Comparison of ENCODE assay signal across 8 mouse cellular contexts in genomic region chr3:153723467-153724079, GRCm38 (mm10). TPM values are rescaled to one million over a fixed set of nuclear protein-coding genes. Genes with fewer than 3 reads are reported as not detected.
DNase-seq lines count a peak whose midpoint lies in the region; ATAC-seq and TF ChIP-seq lines count a peak whose summit lies in the region.

No protein-coding gene starts in this region.

- no peaks in the 10 kb centered on the region for H3K9me3 ChIP-seq in erythroblast, embryonic 14.5 days (ENCODE audit: control insufficient read depth, low read length)
- H3K9me3 ChIP-seq in heart, embryonic 16.5 days (replicated peaks; ENCODE audit: control insufficient read depth, low read length), result no peaks in the 10 kb centered on the region
- no peaks in the 10 kb centered on the region for H3K9me3 ChIP-seq in liver, embryonic 15.5 days (replicated peaks)

- WGBS in heart, embryonic 16.5 days, result 74% methylated on average over 9 of the region's 9 CpGs
- 49% methylated on average over 9 of the region's 9 CpGs for WGBS in liver, embryonic 15.5 days (ENCODE audit: insufficient replicate concordance)
- WGBS in thymus, adult 2 months, result 64% methylated on average over 9 of the region's 9 CpGs

- H3K4me2 ChIP-seq in heart, embryonic 16.5 days (ENCODE audit: low read depth, low read length), result peak overlapping the region; percentile 98
- H3K4me2 ChIP-seq in liver, embryonic 15.5 days, result peak overlapping the region; percentile 90

- no peak overlapping the region for H3K27ac ChIP-seq in heart, embryonic 16.5 days (ENCODE audit: low read length)
- peak overlapping the region; percentile 83 for H3K27ac ChIP-seq in liver, embryonic 15.5 days (replicated peaks)
- no peak overlapping the region for H3K27ac ChIP-seq in thymus, adult 2 months (ENCODE audit: control insufficient read depth, insufficient read depth, low read length)

- no peak overlapping the region; the same call in 1 of the 2 replicates for H3K9ac ChIP-seq in heart, embryonic 16.5 days (ENCODE audit: low read length)
- H3K9ac ChIP-seq in liver, embryonic 15.5 days, result peak overlapping the region; percentile 96

- no peak for ATAC-seq in erythroblast, adult 5-6 weeks (replicated peaks; ENCODE audit: low FRiP score, poor library complexity, severe bottlenecking)
- no peak for ATAC-seq in heart, embryonic 16.5 days (replicated peaks; ENCODE audit: extremely low read depth, insufficient read depth, low FRiP score)
- no peak for ATAC-seq in liver, embryonic 15.5 days (ENCODE audit: insufficient read depth)

- peaks cover 7% of the 10 kb centered on the region; the same call in 1 of the 2 replicates for H3K27me3 ChIP-seq in erythroblast, embryonic 14.5 days (ENCODE audit: control insufficient read depth)
- H3K27me3 ChIP-seq in heart, embryonic 16.5 days (ENCODE audit: control insufficient read depth, insufficient read depth, low read length), result peaks cover 13% of the 10 kb centered on the region
- peaks cover 12% of the 10 kb centered on the region for H3K27me3 ChIP-seq in liver, embryonic 15.5 days
- H3K27me3 ChIP-seq in thymus, adult 2 months (ENCODE audit: control insufficient read depth, insufficient read depth, low read length), result no peaks in the 10 kb centered on the region; the same call in 1 of the 2 replicates

- peak; percentile 44 for DNase-seq in CD4-positive, CD25-positive, alpha-beta regulatory T cell, adult 2 months (ENCODE audit: low read depth, low spot score)
- DNase-seq in left cerebral cortex, adult 9 months (ENCODE audit: low spot score in 2 of 2), result no peak
- DNase-seq in gastrocnemius, postnatal 25 days, result no peak
- no peak for DNase-seq in thymus, adult 2 months

- peak overlapping the region; percentile 84 for H3K4me3 ChIP-seq in erythroblast, embryonic 14.5 days (replicated peaks)
- peak overlapping the region; percentile 82 for H3K4me3 ChIP-seq in heart, embryonic 16.5 days (ENCODE audit: low read length)
- peak overlapping the region; percentile 94 for H3K4me3 ChIP-seq in liver, embryonic 15.5 days (replicated peaks)
- no peak overlapping the region for H3K4me3 ChIP-seq in thymus, adult 2 months (ENCODE audit: control insufficient read depth, insufficient read depth, low read length)

- no peak for TF ChIP-seq POLR2A in thymus, adult 2 months (IDR thresholded peaks at IDR 0.05; ENCODE audit: control insufficient read depth, extremely low read depth, insufficient read depth, low read length, poor library complexity)

- H3K4me1 ChIP-seq in erythroblast, embryonic 14.5 days (ENCODE audit: control insufficient read depth), result peaks cover 75% of the 10 kb centered on the region
- peaks cover 20% of the 10 kb centered on the region for H3K4me1 ChIP-seq in heart, embryonic 16.5 days (ENCODE audit: control insufficient read depth, insufficient read depth, low read length)
- H3K4me1 ChIP-seq in liver, embryonic 15.5 days (replicated peaks), result peaks cover 73% of the 10 kb centered on the region
- peaks cover 33% of the 10 kb centered on the region for H3K4me1 ChIP-seq in thymus, adult 2 months (replicated peaks; ENCODE audit: control insufficient read depth, insufficient read depth, low read length)

- no peak for TF ChIP-seq CTCF in thymus, adult 2 months (IDR thresholded peaks at IDR 0.05; ENCODE audit: borderline replicate concordance, control insufficient read depth, extremely low read depth, insufficient read depth, low read length, poor library complexity)

- peaks cover 18% of the 10 kb centered on the region for H3K36me3 ChIP-seq in erythroblast, embryonic 14.5 days (ENCODE audit: control insufficient read depth)
- H3K36me3 ChIP-seq in heart, embryonic 16.5 days (ENCODE audit: control insufficient read depth, insufficient read depth), result no peaks in the 10 kb centered on the region
- no peaks in the 10 kb centered on the region for H3K36me3 ChIP-seq in liver, embryonic 15.5 days (replicated peaks)
- no peaks in the 10 kb centered on the region for H3K36me3 ChIP-seq in thymus, adult 2 months (ENCODE audit: control insufficient read depth, insufficient read depth, low read length)

RNA-seq across cellular contexts. Expression of gene St6galnac3, which starts 1.4 kb away (rescaled TPM):
- 0.09 and 0.17 TPM in 2 replicates for polyA plus RNA-seq in erythroblast, embryonic 14.5 days (2012)
- total RNA-seq in erythroblast, adult 5-6 weeks (2015; ENCODE audit: low replicate concordance), result 6.7 and 11.0 TPM in 2 replicates
- total RNA-seq in erythroblast, adult 5-6 weeks (2017; ENCODE audit: low replicate concordance), result 3.7 and 6.6 TPM in 2 replicates
- polyA plus RNA-seq in heart, embryonic 16.5 days (2015; fragmentation: Nextera tagmentation; extraction: Ambion mirVana), result 20.1 and 20.8 TPM in 2 replicates
- polyA plus RNA-seq in liver, embryonic 15.5 days (2015; fragmentation: Nextera tagmentation; extraction: Ambion mirVana), result 10.1 and 10.2 TPM in 2 replicates
- 1 to 10 TPM; 2.3 to 2.8 TPM for total RNA-seq in gastrocnemius, postnatal 25 days (2021)
- polyA plus RNA-seq in thymus, adult 2 months (2012; rRNA removed), result 1.3 and 1.6 TPM in 2 replicates
